Mouse (Mus musculus) hindbrain, postnatal 0 days (tissue): Measurements from ENCODE around the gene Fads1. TPM values are rescaled to one million over a fixed set of nuclear protein-coding genes. Genes with fewer than 3 reads are reported as not detected.
"Not testable (repeated sequence)": the region's sequence is repeated elsewhere in the genome, so short reads cannot be mapped to it uniquely, and the experiment has no call there.

Experiments used
- ATAC-seq: fragments of 200-750 bp; cut with Nextera tagmentation; 2 replicates; pipeline ENCODE4 v1.8.0; 2017; ENCODE audit warnings: mild to moderate bottlenecking, moderate TSS enrichment, moderate library complexity
- DNase-seq: peaks from one replicate; pipeline ENCODE4 v3.0.0-alpha.2; 2015; ENCODE audit warnings: low spot score
- H3K27ac ChIP-seq: fragments of 300-500 bp; sonication (generic); 2 replicates; pipeline ENCODE4 v1.5.1; 2014; ENCODE audit warnings: mild to moderate bottlenecking
- H3K27me3 ChIP-seq: fragments of 300-500 bp; sonication (generic); 2 replicates; pipeline ENCODE4 v1.6.1; 2014; ENCODE audit warnings: low read length, mixed read lengths; ENCODE audit not compliant: insufficient read depth
- H3K36me3 ChIP-seq: fragments of 300-500 bp; sonication (generic); 2 replicates; pipeline ENCODE4 v1.6.1; 2014; ENCODE audit warnings: low read length, mixed read lengths; ENCODE audit not compliant: insufficient read depth
- H3K4me1 ChIP-seq: fragments of 300-500 bp; sonication (generic); 2 replicates; pipeline ENCODE4 v1.6.1; 2014; ENCODE audit warnings: antibody characterized with exemption, low read length, mixed read lengths; ENCODE audit not compliant: insufficient read depth
- H3K4me2 ChIP-seq: fragments of 300-500 bp; sonication (generic); 2 replicates; pipeline ENCODE4 v1.6.1; 2014; ENCODE audit warnings: low read depth, mild to moderate bottlenecking, low read length, moderate library complexity, mixed read lengths
- H3K4me3 ChIP-seq: fragments of 300-500 bp; sonication (generic); 2 replicates; pipeline ENCODE4 v1.5.1; 2014; ENCODE audit warnings: low read length
- H3K9ac ChIP-seq: fragments of 300-500 bp; sonication (generic); replicated peaks from 2 replicates; pipeline ENCODE4 v1.6.1; 2014; ENCODE audit warnings: mild to moderate bottlenecking, low read length, moderate library complexity, mixed read lengths
- H3K9me3 ChIP-seq: fragments of 300-500 bp; sonication (generic); 2 replicates; pipeline ENCODE4 v1.6.1; 2016; ENCODE audit warnings: low read length, mixed read lengths
- CTCF ChIP-seq: IDR thresholded peaks from 2 replicates; pipeline ENCODE4 v1.5.1; 2016; ENCODE audit warnings: antibody characterized with exemption, control low read depth, low read depth
- WGBS: fragments of 180-500 bp; shearing (Covaris S2); extraction: QIAGEN DNeasy Blood & Tissue Kit; methylation state at CpG from one replicate; pipeline ENCODE4 v1.1.7; 2014; 5-methylcytosine and 5-hydroxymethylcytosine counted together
- polyA plus RNA-seq: library from polyadenylated mRNA; unstranded; fragments of >200 nt; fragmentation: Nextera tagmentation; extraction: Ambion mirVana; gene quantifications from 2 replicates; pipeline ENCODE4 v1.2.1, GENCODE M21; 2015
- total RNA-seq: library from RNA; depleted of rRNA; stranded (reverse); fragments of >200 nt; gene quantifications from 2 replicates; pipeline ENCODE4 v1.2.3, GENCODE M21; 2014

Gene Fads1
- total and polyA plus RNA-seq, 2 experiments from 2014 or later: 148 to 198 TPM

DNA sequence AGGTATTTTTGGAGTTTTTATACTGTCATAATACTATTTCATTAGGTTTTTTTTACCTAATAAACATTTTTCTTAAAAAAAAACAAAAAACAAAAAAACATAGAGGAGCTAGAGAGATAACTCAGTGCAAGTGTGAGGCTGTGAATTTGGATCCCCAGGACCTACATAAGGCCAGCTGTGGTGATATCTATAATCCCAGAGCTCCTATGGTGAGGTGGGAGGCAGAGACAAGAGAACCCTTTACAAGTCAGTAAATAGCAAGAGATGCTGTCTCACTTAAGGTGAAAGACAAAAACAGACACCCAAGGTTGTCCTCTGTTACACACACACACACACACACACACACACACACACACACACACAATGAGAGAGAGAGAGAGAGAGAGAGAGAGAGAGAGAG, 13.5 kb upstream of the Fads1 start:
- DNase-seq (no peak), ATAC-seq (no peak)
- no peak for TF ChIP-seq CTCF
- Histone ChIP-seq H3K27me3 (no peaks in the 10 kb centered on the region), H3K9ac (no peak overlapping the region), H3K4me3 (no peak overlapping the region), H3K9me3 (no peaks in the 10 kb centered on the region), H3K36me3 (no peaks in the 10 kb centered on the region), H3K4me2 (no peak overlapping the region), H3K27ac (no peak overlapping the region), H3K4me1 (no peaks in the 10 kb centered on the region)

DNA sequence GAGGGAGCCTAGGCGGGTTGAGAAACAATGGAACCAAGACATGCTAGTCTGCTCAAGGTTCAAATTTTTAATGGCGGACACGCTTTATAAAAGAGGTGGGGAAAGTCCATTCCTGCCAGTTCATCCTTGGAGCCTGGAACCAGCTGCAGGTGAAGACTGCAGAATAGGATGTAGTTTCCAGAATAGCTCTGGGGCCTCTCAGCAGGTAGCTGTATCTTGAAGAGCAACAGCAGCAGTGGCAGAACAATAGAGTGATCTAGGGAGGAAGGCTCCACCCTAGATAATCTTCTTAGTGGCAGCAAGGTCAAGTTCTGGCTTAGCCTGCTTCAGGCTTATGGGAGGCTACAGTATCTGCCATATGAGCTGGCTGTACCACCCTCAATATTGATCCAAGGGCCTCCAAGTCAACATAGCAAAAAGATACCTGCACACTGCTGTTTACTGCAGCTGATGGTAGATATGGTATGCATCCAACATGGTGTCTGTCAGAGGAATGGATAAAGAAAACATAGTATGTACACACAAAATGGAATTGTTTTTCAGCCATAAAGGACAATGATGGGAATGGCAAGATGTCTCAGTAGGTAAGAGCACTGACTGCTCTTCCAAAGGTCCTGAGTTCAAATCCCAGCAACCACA, 12.9 kb upstream of the Fads1 start:
- ATAC-seq, H3K4me2 ChIP-seq, DNase-seq, H3K4me3 ChIP-seq, H3K9me3 ChIP-seq, H3K4me1 ChIP-seq, H3K9ac ChIP-seq, H3K27me3 ChIP-seq, H3K27ac ChIP-seq, H3K36me3 ChIP-seq: not testable (repeated sequence)
- 90% methylated on average over 3 of the region's 3 CpGs for WGBS

DNA sequence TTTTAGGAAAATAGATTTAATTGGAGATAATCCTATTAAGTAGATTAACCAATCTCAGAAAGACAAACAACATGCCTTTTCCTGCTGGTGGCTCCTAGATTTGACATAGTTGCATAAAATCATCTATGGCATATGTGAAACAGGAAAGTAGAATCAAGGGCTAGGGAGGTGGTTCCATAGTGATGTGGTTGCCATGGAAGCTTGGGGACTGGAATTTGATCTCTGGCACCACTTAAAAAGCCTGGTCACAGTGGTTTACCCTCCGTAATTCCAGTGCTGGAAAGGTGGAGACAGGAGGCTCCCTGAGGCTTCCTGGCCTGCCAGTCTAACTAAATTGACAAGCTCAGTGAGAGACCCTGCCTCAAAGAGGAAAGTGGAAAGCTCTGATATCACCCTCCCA, 12.2 kb upstream of the Fads1 start:
- Histone ChIP-seq H3K4me3 (no peak overlapping the region), H3K27ac (no peak overlapping the region), H3K9me3 (no peaks in the 10 kb centered on the region), H3K27me3 (no peaks in the 10 kb centered on the region), H3K4me1 (no peaks in the 10 kb centered on the region), H3K4me2 (no peak overlapping the region), H3K36me3 (no peaks in the 10 kb centered on the region), H3K9ac (no peak overlapping the region)
- WGBS: 14% methylated on average over 1 of the region's 1 CpGs
- ATAC-seq: no peak
- no peak for DNase-seq
- TF ChIP-seq CTCF: no peak

DNA sequence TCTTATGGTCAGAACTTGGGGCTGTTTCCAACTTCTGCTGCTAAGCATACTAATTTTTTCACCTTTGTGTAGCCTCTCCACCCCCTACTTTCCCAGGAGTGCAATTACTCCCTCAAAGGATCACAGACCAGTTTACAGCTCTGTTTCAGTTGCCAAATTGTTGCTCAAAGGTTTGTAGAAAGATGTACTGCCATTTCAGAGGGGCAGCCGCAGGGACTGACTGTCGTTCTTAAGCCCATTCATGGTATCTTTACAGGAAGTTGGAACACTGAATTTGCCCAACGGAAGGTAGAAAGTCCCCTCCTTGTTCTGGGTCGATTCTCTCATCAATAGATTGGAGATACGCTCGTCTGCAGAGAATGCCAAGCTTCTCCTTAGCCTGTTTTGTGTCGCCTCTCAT, 11.3 kb upstream of the Fads1 start:
- H3K27ac ChIP-seq: no peak overlapping the region
- H3K4me2 ChIP-seq: no peak overlapping the region
- no peaks in the 10 kb centered on the region for H3K9me3 ChIP-seq
- no peaks in the 10 kb centered on the region for H3K27me3 ChIP-seq
- H3K36me3 ChIP-seq: no peaks in the 10 kb centered on the region
- no peak overlapping the region for H3K4me3 ChIP-seq
- DNase-seq (no peak), ATAC-seq (no peak)
- WGBS: 81% methylated on average over 7 of the region's 7 CpGs
- H3K4me1 ChIP-seq: no peaks in the 10 kb centered on the region
- TF ChIP-seq CTCF: no peak
- H3K9ac ChIP-seq: no peak overlapping the region

DNA sequence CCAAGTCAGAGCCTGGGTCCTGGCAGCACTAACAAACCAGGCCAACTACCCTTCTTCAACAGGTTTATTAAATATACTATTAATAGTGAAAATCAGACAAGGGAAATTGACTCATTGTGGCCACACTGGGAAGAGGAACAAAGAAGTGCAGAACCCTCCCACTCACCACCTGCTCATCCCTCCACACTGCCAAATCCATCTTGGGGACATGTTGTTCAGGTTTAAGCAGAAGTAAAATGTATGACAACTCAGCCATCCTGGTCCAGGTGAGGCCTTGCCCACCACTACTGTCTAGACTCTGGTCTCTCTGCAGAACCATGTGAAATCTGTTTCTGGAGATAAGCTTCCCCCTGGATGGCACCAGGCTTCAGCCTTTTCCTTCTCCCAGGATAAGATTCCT, 10.8 kb upstream of the Fads1 start:
- Histone ChIP-seq H3K27me3 (no peaks in the 10 kb centered on the region), H3K4me1 (no peaks in the 10 kb centered on the region), H3K9me3 (no peaks in the 10 kb centered on the region), H3K4me2 (no peak overlapping the region), H3K4me3 (no peak overlapping the region), H3K27ac (no peak overlapping the region), H3K36me3 (no peaks in the 10 kb centered on the region), H3K9ac (no peak overlapping the region)
- no peak for TF ChIP-seq CTCF
- DNase-seq (no peak), ATAC-seq (no peak)

DNA sequence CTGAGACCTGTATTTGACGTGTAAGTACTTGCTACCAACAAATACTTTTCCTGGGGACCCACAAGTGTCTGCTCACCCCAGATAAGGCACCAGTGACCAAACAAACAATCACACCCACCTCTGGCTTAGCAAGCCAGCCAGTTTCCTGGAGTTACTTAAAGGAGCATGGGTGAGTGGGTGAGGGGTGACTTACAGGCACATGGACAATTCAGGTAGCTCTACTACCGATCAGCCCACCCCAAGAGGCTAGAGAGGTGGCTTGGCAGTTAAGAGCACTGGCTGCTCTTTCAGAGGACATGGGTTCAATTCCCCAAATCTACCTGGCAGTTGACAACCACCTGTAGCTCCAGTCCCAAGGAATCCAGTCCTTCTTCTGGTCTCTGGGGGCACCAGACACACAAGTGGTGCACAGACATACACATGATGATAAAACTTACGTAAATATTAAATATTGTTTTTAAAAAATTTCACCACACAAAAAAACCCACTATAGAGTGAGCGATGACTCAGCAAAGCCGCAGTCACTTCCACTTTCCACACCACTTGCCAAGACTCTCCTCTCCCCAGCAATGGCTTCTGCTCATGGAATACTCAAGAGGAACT, 9.5 kb upstream of the Fads1 start:
- Histone ChIP-seq H3K36me3 (no peaks in the 10 kb centered on the region), H3K9me3 (no peaks in the 10 kb centered on the region), H3K27ac (no peak overlapping the region), H3K9ac (no peak overlapping the region), H3K4me3 (no peak overlapping the region), H3K4me1 (no peaks in the 10 kb centered on the region), H3K27me3 (no peaks in the 10 kb centered on the region), H3K4me2 (no peak overlapping the region)
- ATAC-seq: no peak
- WGBS: 92% methylated on average over 5 of the region's 5 CpGs
- no peak for TF ChIP-seq CTCF
- DNase-seq: no peak

DNA sequence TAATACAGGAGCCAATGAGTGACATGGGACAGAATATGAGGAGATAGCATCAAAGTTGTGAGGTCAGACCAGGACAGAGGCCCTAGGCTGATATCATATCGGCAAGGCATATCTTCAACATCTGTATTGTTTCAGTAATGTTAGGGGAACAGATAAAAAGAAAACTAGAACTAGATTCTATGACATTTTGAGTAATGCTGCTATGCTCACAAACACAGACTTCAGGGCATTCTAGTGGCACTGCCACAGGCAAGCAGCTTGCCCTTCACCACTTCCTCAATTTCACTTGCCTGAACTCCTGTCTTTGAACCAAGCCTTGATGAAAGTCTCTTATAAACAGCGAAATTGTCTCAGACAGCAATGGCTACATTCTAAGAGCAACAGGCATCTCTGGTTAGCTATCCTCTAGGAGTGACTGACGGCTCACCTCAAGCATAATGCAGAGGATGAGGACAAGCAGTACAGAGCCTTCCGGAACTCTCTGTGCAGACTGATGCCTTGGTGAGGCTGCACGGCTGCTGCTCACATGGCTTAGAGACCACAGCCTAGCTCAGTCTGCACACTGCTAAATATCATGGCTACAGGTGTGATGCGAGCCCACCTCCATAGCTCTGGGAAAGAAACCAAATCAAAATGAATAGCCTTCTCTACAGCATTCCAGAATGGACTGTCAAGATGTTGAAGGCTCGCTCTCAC, 8.7 kb upstream of the Fads1 start:
- Histone ChIP-seq H3K27ac (no peak overlapping the region), H3K9me3 (no peaks in the 10 kb centered on the region), H3K4me2 (no peak overlapping the region), H3K9ac (no peak overlapping the region), H3K4me3 (no peak overlapping the region), H3K36me3 (no peaks in the 10 kb centered on the region), H3K4me1 (no peaks in the 10 kb centered on the region), H3K27me3 (no peaks in the 10 kb centered on the region)
- DNase-seq (no peak), ATAC-seq (no peak)
- TF ChIP-seq CTCF: no peak
- 90% methylated on average over 7 of the region's 7 CpGs for WGBS
